Mouse (Mus musculus) E14TG2a.4 (cell line): ENCODE results near the gene Cbx6.

Source experiments
- H3K27me3 ChIP-seq: 2 replicates; pipeline ENCODE4 v1.6.1; 2014; ENCODE audit warnings: low read length, control low read depth; ENCODE audit not compliant: insufficient read depth
- H3K36me3 ChIP-seq: 2 replicates; pipeline ENCODE4 v1.6.1; 2014; ENCODE audit warnings: low read length, control low read depth; ENCODE audit not compliant: insufficient read depth
- H3K4me1 ChIP-seq: replicated peaks from 2 replicates; pipeline ENCODE4 v1.6.1; 2014; ENCODE audit warnings: low read depth, low read length, control low read depth
- H3K4me3 ChIP-seq: replicated peaks from 2 replicates; pipeline ENCODE4 v1.5.1; 2014; ENCODE audit warnings: mild to moderate bottlenecking, low read length
- H3K9me3 ChIP-seq: 2 replicates; pipeline ENCODE4 v1.6.1; 2014; ENCODE audit warnings: low read length, control low read depth
- CTCF ChIP-seq: conservative IDR thresholded peaks from 2 replicates; pipeline ENCODE4 v1.5.1; 2014; ENCODE audit warnings: low read length
- NANOG ChIP-seq: IDR thresholded peaks from 2 replicates; pipeline ENCODE4 v1.6.1; 2014; ENCODE audit warnings: borderline replicate concordance, low read length, mixed read lengths
- POU5F1 ChIP-seq: IDR thresholded peaks from 2 replicates; pipeline ENCODE4 v1.6.1; 2014; ENCODE audit warnings: low read length, borderline replicate concordance

Gene Cbx6

DNA sequence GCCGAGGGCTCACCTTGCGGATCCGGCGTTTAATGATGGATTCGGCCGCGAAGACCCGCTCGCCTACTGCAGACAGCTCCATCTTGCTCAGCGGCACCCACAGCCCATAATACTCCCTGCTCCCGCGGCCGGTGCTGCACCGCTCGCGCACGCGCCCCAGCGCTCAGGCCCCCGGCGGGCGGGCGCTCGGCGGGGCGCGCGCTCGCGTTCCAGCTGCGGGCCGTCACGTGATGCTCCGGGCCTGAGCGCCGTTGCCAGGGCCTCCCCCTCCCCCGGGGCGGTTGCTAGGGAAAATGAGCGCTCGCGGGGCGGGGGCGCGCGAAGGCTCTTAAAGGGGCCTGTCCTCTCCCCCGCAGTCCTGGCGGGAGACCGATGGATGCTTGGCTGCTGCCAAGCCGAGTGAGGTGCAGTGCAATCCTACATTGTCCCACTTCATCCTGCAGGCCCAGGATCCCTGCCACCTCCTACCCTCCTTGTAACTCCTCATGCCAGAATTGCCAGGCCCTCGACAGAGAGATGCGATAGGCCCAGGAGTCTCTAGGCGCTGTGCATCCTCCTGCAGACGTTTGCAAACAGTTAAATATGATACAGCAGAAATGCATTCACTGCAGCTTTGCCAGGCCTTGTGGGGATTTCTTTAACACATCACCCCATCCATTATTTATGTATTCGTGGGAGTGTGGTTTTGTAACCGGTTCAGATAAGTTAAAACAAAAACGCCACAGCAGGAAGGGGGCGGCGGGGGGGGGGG, at the start of gene Cbx6, which contains the start of gene Npcd:
Gene Cbx6 (minus strand): TSS at position 559 of the 751 bp plus-strand sequence.
Gene Npcd (minus strand): TSS at position 108 of the 751 bp plus-strand sequence.
- H3K4me3 ChIP-seq, result peak within 1 kb of the TSS; percentile 91
- TF ChIP-seq POU5F1 (no peak), NANOG (no peak), CTCF (no peak)
- H3K9me3 ChIP-seq, result no peaks in the 10 kb centered on the region
- peaks cover 36% of the 10 kb centered on the region for H3K36me3 ChIP-seq
- H3K27me3 ChIP-seq, result peaks cover 7% of the 10 kb centered on the region; the same call in 1 of the 2 replicates
- peaks cover 54% of the 10 kb centered on the region for H3K4me1 ChIP-seq

DNA sequence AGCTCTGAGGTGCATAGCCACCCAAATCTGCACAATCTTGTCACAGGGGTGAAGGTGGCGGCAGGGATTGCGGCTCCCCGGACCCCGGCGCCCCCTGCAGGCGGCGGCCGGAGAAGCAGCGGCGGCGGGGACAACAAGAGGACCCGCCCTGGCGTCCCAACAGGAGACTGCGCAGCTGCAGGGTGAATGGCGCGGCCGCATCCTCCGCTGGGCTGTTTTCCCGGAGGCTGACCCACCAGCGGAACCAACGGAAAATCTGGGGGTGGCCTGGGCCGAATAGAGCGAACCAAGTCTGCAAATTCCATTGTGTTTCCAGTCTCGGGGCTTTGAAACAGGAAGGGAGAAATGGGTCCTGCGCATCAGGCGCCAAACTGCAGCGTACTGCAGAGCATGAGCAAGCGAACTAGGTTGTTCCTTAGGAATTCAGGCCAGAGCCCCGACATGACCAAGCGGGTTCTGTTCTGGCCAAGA, 48.9 kb upstream of the Cbx6 start:
- H3K9me3 ChIP-seq, result no peaks in the 10 kb centered on the region
- no peak for TF ChIP-seq CTCF
- TF ChIP-seq NANOG, result no peak
- no peak for TF ChIP-seq POU5F1
- H3K36me3 ChIP-seq, result peaks cover 7% of the 10 kb centered on the region; the same call in 1 of the 2 replicates
- peak overlapping the region; percentile 73 for H3K4me3 ChIP-seq
- H3K4me1 ChIP-seq, result peaks cover 54% of the 10 kb centered on the region
- no peaks in the 10 kb centered on the region for H3K27me3 ChIP-seq

GRCm38 (mm10) chr15:79882623-79883267, 48.3 kb upstream of the Cbx6 start:
- no peaks in the 10 kb centered on the region for H3K9me3 ChIP-seq
- H3K4me1 ChIP-seq, result peaks cover 53% of the 10 kb centered on the region
- TF ChIP-seq NANOG, result no peak
- TF ChIP-seq POU5F1, result no peak
- TF ChIP-seq CTCF, result no peak
- peak overlapping the region; percentile 73 for H3K4me3 ChIP-seq
- 0 out of 2 replicates have a peak, but pooled peaks cover under 1% of the 10 kb centered on the region for H3K36me3 ChIP-seq
- no peaks in the 10 kb centered on the region for H3K27me3 ChIP-seq

DNA sequence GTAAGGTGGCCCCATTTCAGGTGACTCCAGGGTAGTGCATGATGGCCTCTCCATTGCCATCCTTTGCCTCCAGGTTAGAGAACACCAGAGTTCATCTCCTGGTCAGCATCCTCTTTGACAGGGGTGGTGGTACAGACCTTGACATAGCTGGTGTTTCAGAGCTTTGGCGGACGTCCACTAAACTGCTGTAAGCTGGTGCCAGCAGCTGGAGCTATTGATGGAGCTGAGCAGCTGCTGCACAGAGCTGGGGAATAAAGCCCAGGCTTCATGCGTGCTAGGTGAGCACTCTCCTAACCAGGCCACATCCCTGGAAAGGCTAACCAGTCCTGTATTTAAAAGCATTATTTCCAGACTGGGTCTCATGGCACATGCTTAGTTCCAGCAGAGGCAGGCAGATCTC, 46.0 kb upstream of the Cbx6 start:
- TF ChIP-seq CTCF, result no peak
- TF ChIP-seq NANOG, result no peak
- TF ChIP-seq POU5F1, result no peak
- Histone ChIP-seq H3K4me3 (no peak overlapping the region), H3K4me1 (peaks cover 66% of the 10 kb centered on the region)

DNA sequence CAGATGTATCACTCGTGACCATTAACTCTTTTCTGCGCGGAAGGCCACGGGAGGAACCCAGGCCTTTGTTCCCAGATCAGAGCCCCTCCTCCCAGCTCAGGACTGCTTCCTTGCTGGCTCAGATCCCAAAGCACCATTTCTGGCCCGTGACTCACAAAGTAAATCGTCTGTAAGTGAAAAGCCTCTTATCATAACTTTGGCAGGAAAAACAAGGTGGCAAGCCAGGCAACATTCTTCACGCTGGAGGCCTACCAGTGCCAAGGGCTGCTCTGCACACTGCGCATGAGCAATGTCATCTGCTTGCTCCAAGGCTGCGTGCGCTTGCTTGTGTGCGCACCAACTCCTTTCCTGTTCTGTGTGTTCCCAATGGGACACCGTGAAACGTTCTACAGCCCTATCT, 44.8 kb upstream of the Cbx6 start:
- TF ChIP-seq POU5F1 (no peak), CTCF (no peak), NANOG (no peak)
- no peaks in the 10 kb centered on the region for H3K9me3 ChIP-seq
- peak overlapping the region; percentile 70 for H3K4me3 ChIP-seq
- H3K36me3 ChIP-seq, result no peaks in the 10 kb centered on the region
- peaks cover 72% of the 10 kb centered on the region for H3K4me1 ChIP-seq
- no peaks in the 10 kb centered on the region for H3K27me3 ChIP-seq

More for the DNA sequence above, 46.0 kb upstream of the Cbx6 start:
- no peaks in the 10 kb centered on the region for H3K9me3 ChIP-seq
- H3K27me3 ChIP-seq, result no peaks in the 10 kb centered on the region
- H3K36me3 ChIP-seq, result no peaks in the 10 kb centered on the region

GRCm38 (mm10) chr15:79878725-79879136, 44.2 kb upstream of the Cbx6 start:
- Histone ChIP-seq H3K36me3 (no peaks in the 10 kb centered on the region), H3K9me3 (no peaks in the 10 kb centered on the region), H3K27me3 (no peaks in the 10 kb centered on the region), H3K4me3 (peak overlapping the region; percentile 70), H3K4me1 (peaks cover 74% of the 10 kb centered on the region)
- TF ChIP-seq CTCF (no peak), NANOG (no peak), POU5F1 (no peak)

- H3K36me3 ChIP-seq, result no peaks in the 10 kb centered on the region
- peak overlapping the region; percentile 48 for H3K4me3 ChIP-seq
- H3K9me3 ChIP-seq, result no peaks in the 10 kb centered on the region
- H3K4me1 ChIP-seq, result peaks cover 64% of the 10 kb centered on the region
- TF ChIP-seq NANOG (no peak), POU5F1 (no peak), CTCF (no peak)
- H3K27me3 ChIP-seq, result no peaks in the 10 kb centered on the region
Measured at GRCm38 (mm10) chr15:79875261-79875995, 40.9 kb upstream of the Cbx6 start.

DNA sequence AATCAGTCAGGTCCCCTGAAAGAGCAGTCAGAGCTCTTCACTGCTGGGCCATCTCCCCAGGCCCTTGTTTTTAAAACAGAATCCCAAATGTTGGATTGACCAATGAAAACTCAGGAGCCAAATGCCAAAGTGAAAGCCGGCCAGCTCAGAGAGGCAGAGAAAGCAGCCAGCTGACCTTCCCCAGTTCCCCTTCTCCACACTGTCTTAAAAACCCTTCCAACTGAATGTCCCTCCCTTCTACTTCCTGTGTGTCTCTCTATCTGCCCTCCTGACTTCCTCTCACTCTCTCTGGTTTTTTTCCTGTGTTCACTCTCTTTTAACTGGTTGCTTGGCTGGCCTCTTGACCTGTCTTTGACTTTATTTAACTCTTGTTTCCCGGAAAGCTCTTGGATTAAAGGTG, 39.5 kb upstream of the Cbx6 start:
- TF ChIP-seq NANOG (no peak), CTCF (no peak), POU5F1 (no peak)
- Histone ChIP-seq H3K27me3 (no peaks in the 10 kb centered on the region), H3K36me3 (no peaks in the 10 kb centered on the region), H3K4me1 (peaks cover 56% of the 10 kb centered on the region), H3K4me3 (peak overlapping the region; percentile 35), H3K9me3 (no peaks in the 10 kb centered on the region)
